Mouse (Mus musculus): ENCODE measurements around the gene Ccer2. TPM values are rescaled to one million over a fixed set of nuclear protein-coding genes. Genes with fewer than 3 reads are reported as not detected.
A peak's percentile ranks its signal among the peaks of the same experiment; 100 is the strongest.

The Ccer2 gene
- total RNA-seq, 1 experiment from 2014 or later: not detected

- ATAC-seq (replicated peaks in 1 of 2; ENCODE audit: insufficient read depth in 1 of 2, low FRiP score in 2 of 2, low TSS enrichment in 1 of 2, low read depth in 1 of 2, poor library complexity in 2 of 2, severe bottlenecking in 2 of 2): no peak
Observed at GRCm38 (mm10) chr7:28739829-28740228, 16.1 kb upstream of the Ccer2 start.

DNA sequence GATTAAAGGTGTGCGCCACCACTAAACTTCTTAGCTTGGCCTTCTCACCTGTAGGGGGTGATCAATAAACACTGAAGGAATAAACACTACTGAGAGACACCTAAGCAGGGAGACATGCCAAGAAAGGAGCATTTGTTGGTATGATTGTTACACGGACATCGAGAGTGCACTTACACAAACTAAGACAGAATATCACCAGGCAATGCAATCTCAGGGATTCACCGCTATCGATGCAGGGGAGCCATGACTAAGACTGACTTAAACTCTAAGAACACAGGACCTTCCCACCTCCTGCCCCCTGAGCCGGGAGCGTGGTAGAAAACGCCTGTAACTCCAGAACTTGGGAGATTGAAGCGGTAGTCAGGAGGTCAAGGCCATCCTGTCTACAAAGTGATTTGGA lies 15.0 kb upstream of the Ccer2 start:
- ATAC-seq (replicated peaks in 1 of 2; ENCODE audit: insufficient read depth in 1 of 2, low FRiP score in 2 of 2, low TSS enrichment in 1 of 2, low read depth in 1 of 2, poor library complexity in 2 of 2, severe bottlenecking in 2 of 2): no peak

GRCm38 (mm10) chr7:28741368-28741708 lies 14.6 kb upstream of the Ccer2 start:
- peak in 1 of 2 experiments; percentile 6; a peak in 1 of 4 replicates for ATAC-seq (replicated peaks in 1 of 2; ENCODE audit: insufficient read depth in 1 of 2, low FRiP score in 2 of 2, low TSS enrichment in 1 of 2, low read depth in 1 of 2, poor library complexity in 2 of 2, severe bottlenecking in 2 of 2)

DNA sequence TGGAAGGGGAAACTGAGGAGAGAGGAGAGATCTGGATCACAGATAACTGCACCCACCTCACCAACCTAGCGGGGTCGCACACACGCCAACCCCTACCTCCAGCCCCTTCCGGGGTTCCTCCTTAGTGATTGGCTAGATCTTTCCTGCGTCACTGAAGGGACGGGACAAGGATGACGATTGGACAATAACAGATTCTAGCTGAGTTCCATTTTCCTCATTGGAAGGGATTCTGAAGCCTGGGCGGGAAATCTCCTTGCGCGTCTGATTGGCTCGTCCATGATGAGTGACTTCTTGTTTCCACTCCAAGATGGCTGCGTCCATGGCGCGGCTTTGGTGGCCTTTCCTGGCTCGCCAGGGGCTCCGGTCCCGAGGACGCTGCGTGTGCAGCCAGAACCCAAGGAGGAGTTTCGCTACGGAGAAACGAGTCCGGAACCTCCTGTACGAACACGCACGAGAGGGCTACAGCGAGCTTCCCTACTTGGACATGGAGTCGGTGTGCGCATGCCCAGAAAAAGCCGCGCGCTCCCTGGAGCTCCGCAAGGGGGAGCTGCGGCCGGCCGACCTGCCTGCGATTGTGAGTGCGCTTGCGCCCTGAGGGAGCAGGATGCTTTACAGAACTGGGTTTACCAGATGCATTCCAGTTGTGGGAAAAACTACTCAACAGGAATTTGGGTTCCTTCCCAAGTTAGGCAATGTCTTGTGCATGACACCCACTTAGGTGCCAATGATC lies 14.1 kb upstream of the Ccer2 start, which contains the start of the genes Mrps12 and Sars2:
Gene Mrps12 (minus strand): TSS at position 112 of the 730 bp plus-strand sequence.
Gene Sars2 (plus strand): TSS at position 284 of the 730 bp plus-strand sequence.
- peak; percentile 97 to 98 for ATAC-seq (replicated peaks in 1 of 2; ENCODE audit: insufficient read depth in 1 of 2, low FRiP score in 2 of 2, low TSS enrichment in 1 of 2, low read depth in 1 of 2, poor library complexity in 2 of 2, severe bottlenecking in 2 of 2)

DNA sequence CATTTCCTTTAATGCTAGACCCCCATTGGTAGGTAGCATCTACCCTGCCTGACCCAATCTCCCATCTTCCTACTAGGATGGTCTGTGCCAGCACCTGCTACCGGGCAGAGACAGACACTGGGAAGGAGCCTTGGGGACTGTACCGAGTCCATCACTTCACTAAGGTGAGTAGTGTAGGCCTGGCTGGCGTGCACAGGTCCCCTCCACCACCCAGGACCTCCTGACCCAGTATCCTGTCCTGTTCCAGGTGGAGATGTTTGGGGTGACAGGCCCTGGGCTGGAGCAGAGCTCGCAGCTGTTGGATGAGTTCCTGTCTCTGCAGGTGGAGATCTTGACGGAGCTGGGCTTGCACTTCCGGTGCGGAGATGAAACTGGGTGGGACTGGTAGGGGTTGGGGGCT lies 6.0 kb upstream of the Ccer2 start:
- ATAC-seq (replicated peaks in 1 of 2; ENCODE audit: insufficient read depth in 1 of 2, low FRiP score in 2 of 2, low TSS enrichment in 1 of 2, low read depth in 1 of 2, poor library complexity in 2 of 2, severe bottlenecking in 2 of 2): no peak

DNA sequence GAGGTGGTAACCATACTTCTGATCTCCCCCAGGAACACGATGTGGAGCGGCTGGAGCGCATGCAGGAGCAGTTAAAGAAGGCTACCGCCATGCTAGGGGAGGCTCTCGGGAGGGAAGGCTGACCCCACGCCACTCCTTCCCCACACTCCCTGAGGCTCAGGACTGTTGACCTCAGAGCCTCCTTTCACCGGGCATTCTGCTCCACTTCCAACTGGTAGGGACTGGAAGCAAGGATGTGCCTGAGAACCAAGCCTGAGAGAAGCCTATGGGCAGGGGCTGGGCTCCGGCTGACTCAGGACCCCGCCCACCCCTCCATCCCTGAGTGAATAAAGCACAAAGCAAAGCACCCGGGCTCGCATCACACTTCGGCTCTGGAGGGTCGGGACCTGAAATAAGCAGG lies 2.6 kb downstream of the Ccer2 start:
- no peak for ATAC-seq (replicated peaks in 1 of 2; ENCODE audit: insufficient read depth in 1 of 2, low FRiP score in 2 of 2, low TSS enrichment in 1 of 2, low read depth in 1 of 2, poor library complexity in 2 of 2, severe bottlenecking in 2 of 2)

GRCm38 (mm10) chr7:28761907-28762306 lies 5.9 kb downstream of the Ccer2 start:
- ATAC-seq (replicated peaks in 1 of 2; ENCODE audit: insufficient read depth in 1 of 2, low FRiP score in 2 of 2, low TSS enrichment in 1 of 2, low read depth in 1 of 2, poor library complexity in 2 of 2, severe bottlenecking in 2 of 2): no peak

- no peak for ATAC-seq (replicated peaks in 1 of 2; ENCODE audit: insufficient read depth in 1 of 2, low FRiP score in 2 of 2, low TSS enrichment in 1 of 2, low read depth in 1 of 2, poor library complexity in 2 of 2, severe bottlenecking in 2 of 2)
Observed at GRCm38 (mm10) chr7:28765211-28765610, 9.2 kb downstream of the Ccer2 start.

- ATAC-seq (replicated peaks in 1 of 2; ENCODE audit: insufficient read depth in 1 of 2, low FRiP score in 2 of 2, low TSS enrichment in 1 of 2, low read depth in 1 of 2, poor library complexity in 2 of 2, severe bottlenecking in 2 of 2): peak; percentile 94 to 96
Observed at GRCm38 (mm10) chr7:28766173-28766879, 10.4 kb downstream of the Ccer2 start, which contains the start of gene Sirt2. TSS of gene Sirt2 (plus strand) at chr7:28766735.

DNA sequence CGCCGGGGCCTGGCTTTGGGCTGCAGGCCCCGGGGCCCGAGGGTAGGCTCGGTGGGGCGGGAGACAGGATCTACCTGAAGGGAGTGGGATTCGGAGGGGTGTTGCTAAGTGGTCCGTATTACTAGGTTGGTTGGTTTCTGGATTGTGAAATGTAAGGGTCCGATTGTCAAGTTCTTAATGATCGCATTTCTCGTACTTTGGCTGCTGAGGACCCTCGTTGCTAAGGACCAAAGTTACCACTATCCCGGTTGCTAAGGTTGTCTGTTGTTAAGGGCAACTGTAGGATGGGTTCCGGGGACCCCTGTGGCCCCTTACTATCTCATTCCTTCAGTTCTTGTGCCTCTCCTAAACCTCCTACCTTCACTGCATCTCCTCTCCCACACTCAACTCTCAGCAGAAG lies 10.9 kb downstream of the Ccer2 start:
- no peak for ATAC-seq (replicated peaks in 1 of 2; ENCODE audit: insufficient read depth in 1 of 2, low FRiP score in 2 of 2, low TSS enrichment in 1 of 2, low read depth in 1 of 2, poor library complexity in 2 of 2, severe bottlenecking in 2 of 2)

DNA sequence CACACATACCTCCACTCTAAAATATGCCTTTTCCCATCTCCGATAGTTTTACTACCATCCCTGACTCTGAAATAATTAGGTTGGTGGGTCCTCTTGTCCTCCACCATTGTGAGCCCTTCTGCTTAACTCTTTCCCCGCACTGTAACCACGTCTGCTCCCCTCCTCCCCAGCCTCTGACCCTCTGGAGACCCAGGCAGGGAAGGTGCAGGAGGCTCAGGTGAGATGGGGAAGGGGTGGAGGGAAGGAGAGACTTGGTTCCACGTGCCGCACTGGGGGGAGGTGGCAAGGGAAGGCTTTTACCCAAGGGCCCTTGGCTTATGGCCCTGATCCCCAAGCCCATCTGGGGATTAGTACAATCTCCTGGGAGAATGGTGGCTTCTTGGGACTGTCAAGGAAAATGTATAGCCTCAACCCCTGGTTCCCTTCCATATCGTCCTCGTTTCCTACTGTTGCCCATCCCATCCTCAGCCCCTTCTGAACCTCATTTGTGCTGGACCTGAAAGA lies 11.5 kb downstream of the Ccer2 start, which contains the start of gene Nfkbib:
Gene Nfkbib (minus strand): TSS at position 51 of the 504 bp plus-strand sequence.
- ATAC-seq (replicated peaks in 1 of 2; ENCODE audit: insufficient read depth in 1 of 2, low FRiP score in 2 of 2, low TSS enrichment in 1 of 2, low read depth in 1 of 2, poor library complexity in 2 of 2, severe bottlenecking in 2 of 2): no peak

GRCm38 (mm10) chr7:28769414-28769958 lies 13.5 kb downstream of the Ccer2 start:
- no peak for ATAC-seq (replicated peaks in 1 of 2; ENCODE audit: insufficient read depth in 1 of 2, low FRiP score in 2 of 2, low TSS enrichment in 1 of 2, low read depth in 1 of 2, poor library complexity in 2 of 2, severe bottlenecking in 2 of 2)

DNA sequence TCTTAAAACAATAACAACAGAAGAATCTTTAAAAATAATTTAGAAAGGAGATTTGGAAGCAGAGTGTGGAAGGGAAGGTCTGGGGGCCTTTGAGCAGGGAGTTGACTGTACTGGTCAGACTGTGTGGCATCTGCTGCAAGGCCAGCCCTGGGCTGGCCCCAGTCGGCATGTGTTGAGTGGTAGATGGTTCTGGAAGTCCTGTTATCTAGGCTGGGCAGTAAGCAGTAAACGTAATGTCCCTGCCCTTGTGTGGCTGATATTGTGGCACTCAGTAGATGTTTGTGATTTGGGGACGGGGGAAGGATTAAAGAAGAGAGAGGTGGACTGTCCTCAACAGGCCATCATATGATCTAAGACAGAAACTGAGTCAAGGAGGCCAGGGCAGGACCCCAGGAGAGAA lies 14.3 kb downstream of the Ccer2 start:
- no peak for ATAC-seq (replicated peaks in 1 of 2; ENCODE audit: insufficient read depth in 1 of 2, low FRiP score in 2 of 2, low TSS enrichment in 1 of 2, low read depth in 1 of 2, poor library complexity in 2 of 2, severe bottlenecking in 2 of 2)

GRCm38 (mm10) chr7:28771867-28772266 lies 15.9 kb downstream of the Ccer2 start:
- ATAC-seq (replicated peaks in 1 of 2; ENCODE audit: insufficient read depth in 1 of 2, low FRiP score in 2 of 2, low TSS enrichment in 1 of 2, low read depth in 1 of 2, poor library complexity in 2 of 2, severe bottlenecking in 2 of 2): no peak

- no peak; a peak in 1 of 4 replicates for ATAC-seq (replicated peaks in 1 of 2; ENCODE audit: insufficient read depth in 1 of 2, low FRiP score in 2 of 2, low TSS enrichment in 1 of 2, low read depth in 1 of 2, poor library complexity in 2 of 2, severe bottlenecking in 2 of 2)
Observed at GRCm38 (mm10) chr7:28773163-28773562, 17.2 kb downstream of the Ccer2 start.

DNA sequence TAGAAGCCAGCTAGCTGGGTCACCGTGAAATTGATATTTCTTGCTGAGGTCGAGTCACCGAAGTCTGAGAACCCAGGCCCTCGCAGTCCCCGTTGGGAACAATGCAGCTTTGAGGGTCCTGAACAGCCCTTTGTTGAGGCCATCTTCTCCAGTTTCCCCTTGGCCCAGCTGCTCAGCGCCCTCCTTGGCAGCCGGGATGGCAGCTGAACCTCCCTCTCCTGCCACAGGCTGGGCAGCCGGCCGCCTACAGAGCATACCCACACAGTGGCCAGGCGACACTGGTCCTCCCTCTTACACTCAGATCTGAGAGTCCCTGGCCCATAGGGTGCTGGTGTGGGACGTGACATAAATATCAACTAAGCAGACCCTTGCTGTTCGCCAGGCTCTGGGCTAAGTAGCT lies 18.2 kb downstream of the Ccer2 start:
- ATAC-seq (replicated peaks in 1 of 2; ENCODE audit: insufficient read depth in 1 of 2, low FRiP score in 2 of 2, low TSS enrichment in 1 of 2, low read depth in 1 of 2, poor library complexity in 2 of 2, severe bottlenecking in 2 of 2): no peak

DNA sequence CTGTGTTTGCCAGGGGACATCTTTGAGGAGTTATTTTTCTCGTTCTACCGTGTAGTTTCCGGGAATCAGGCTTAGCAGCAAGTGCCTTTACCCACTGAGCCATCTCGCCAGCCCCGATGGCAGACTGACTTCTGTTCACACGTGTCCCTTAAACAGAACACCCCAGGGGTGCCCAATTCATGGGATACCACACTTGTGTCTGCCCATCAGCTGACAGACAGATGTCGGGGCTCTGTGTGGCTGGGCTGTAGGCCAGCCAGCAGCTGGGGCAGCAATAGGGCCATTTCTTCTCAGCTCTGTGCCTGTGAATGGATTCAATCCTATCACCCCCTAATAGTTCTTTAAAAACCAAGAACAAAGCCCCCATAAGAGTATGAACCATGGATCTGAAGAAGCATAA lies 19.2 kb downstream of the Ccer2 start:
- no peak for ATAC-seq (replicated peaks in 1 of 2; ENCODE audit: insufficient read depth in 1 of 2, low FRiP score in 2 of 2, low TSS enrichment in 1 of 2, low read depth in 1 of 2, poor library complexity in 2 of 2, severe bottlenecking in 2 of 2)

GRCm38 (mm10) chr7:28778825-28779224 lies 22.9 kb downstream of the Ccer2 start:
- no peak for ATAC-seq (replicated peaks in 1 of 2; ENCODE audit: insufficient read depth in 1 of 2, low FRiP score in 2 of 2, low TSS enrichment in 1 of 2, low read depth in 1 of 2, poor library complexity in 2 of 2, severe bottlenecking in 2 of 2)

Data from hematopoietic stem cell, adult 5-6 weeks (primary cell).